Comparison of ENCODE assay signal across 28 mouse cellular contexts in genomic region chr6:49050677-49051410, GRCm38 (mm10). TPM values are rescaled to one million over a fixed set of nuclear protein-coding genes. Genes with fewer than 3 reads are reported as not detected.
A peak's percentile ranks its signal among the peaks of the same experiment; 100 is the strongest.
DNase-seq lines count a peak whose midpoint lies in the region; ATAC-seq lines count a peak whose summit lies in the region.
"Had no signal": no experiment of that assay in that cellular context is flagged by ENCODE, and none has a peak within 500 bp of the region (broad histone marks: within the 10 kb centered on the region; RNA-seq: fewer than 3 reads in every experiment).

No protein-coding gene starts in this region.

- H3K27me3 ChIP-seq in heart, embryonic 12.5 days (replicated peaks) = 0 out of 2 replicates have a peak, but pooled peaks cover 4% of the 10 kb centered on the region
- H3K27me3 ChIP-seq: forebrain, embryonic 15.5 days; heart, embryonic 15.5 days; hindbrain, embryonic 13.5 days had no signal

- ATAC-seq in heart, embryonic 12.5 days (ENCODE audit: insufficient number of reproducible peaks, low FRiP score) = no peak
- ATAC-seq in megakaryocyte progenitor cell, adult 5-6 weeks (replicated peaks; ENCODE audit: poor library complexity) = peak; percentile 84
- ATAC-seq: activated CD4-positive, CD25-positive, alpha-beta regulatory T cell, adult 4 months; forebrain, embryonic 15.5 days; hindbrain, embryonic 16.5 days had no signal

- H3K27ac ChIP-seq in heart, embryonic 12.5 days (ENCODE audit: poor library complexity, severe bottlenecking) = no peak overlapping the region
- H3K27ac ChIP-seq: embryonic facial prominence, embryonic 10.5 days; embryonic facial prominence, embryonic 13.5 days; forebrain, embryonic 12.5 days; forebrain, embryonic 15.5 days; heart, embryonic 15.5 days; hindbrain, embryonic 10.5 days; hindbrain, embryonic 13.5 days had no signal

- peak; percentile 35 for DNase-seq in heart, adult 11 months
- DNase-seq in retina, postnatal 1 day = peak; percentile 64
- DNase-seq in retina, embryonic 14.5 days (ENCODE audit: low spot score) = no peak
- DNase-seq in kidney, adult 9 months = no peak
- no peak for DNase-seq in urinary bladder, adult 18-20 months (ENCODE audit: low spot score in 2 of 2)
- DNase-seq: adrenal gland, postnatal 10 days; adrenal gland, postnatal 36 days; cerebellum, adult 11 months; cerebellum, adult 2 months; cerebellum, adult 9-11 months; cerebellum, postnatal 25 days; embryo, embryonic 11 days; gastrocnemius, postnatal 25 days; heart, postnatal 10 days; heart, postnatal 36 days had no signal

- H3K4me1 ChIP-seq in heart, embryonic 12.5 days (replicated peaks) = no peaks in the 10 kb centered on the region
- H3K4me1 ChIP-seq: heart, embryonic 15.5 days had no signal

- H3K4me3 ChIP-seq in heart, embryonic 12.5 days = no peak overlapping the region
- H3K4me3 ChIP-seq: embryonic facial prominence, embryonic 10.5 days; embryonic facial prominence, embryonic 13.5 days; erythroblast, embryonic 14.5 days; forebrain, embryonic 12.5 days; forebrain, embryonic 15.5 days; heart, embryonic 15.5 days; hindbrain, embryonic 10.5 days; hindbrain, embryonic 13.5 days had no signal

- 68% methylated on average over 11 of the region's 11 CpGs for WGBS in heart, embryonic 12.5 days

- no peak overlapping the region for H3K9ac ChIP-seq in heart, embryonic 12.5 days
- H3K9ac ChIP-seq: embryonic facial prominence, embryonic 13.5 days; forebrain, embryonic 12.5 days; forebrain, embryonic 15.5 days; heart, embryonic 15.5 days; hindbrain, embryonic 13.5 days had no signal

- no peak overlapping the region for H3K4me2 ChIP-seq in heart, embryonic 12.5 days
- H3K4me2 ChIP-seq: embryonic facial prominence, embryonic 13.5 days; forebrain, embryonic 12.5 days; forebrain, embryonic 15.5 days; heart, embryonic 11.5 days; heart, embryonic 15.5 days; hindbrain, embryonic 13.5 days had no signal

- peaks cover 4% of the 10 kb centered on the region for H3K9me3 ChIP-seq in heart, embryonic 12.5 days (replicated peaks)
- H3K9me3 ChIP-seq: embryonic facial prominence, embryonic 13.5 days; forebrain, embryonic 15.5 days; heart, embryonic 15.5 days; hindbrain, embryonic 13.5 days had no signal

- no peaks in the 10 kb centered on the region for H3K36me3 ChIP-seq in heart, embryonic 12.5 days
- H3K36me3 ChIP-seq: embryonic facial prominence, embryonic 10.5 days; embryonic facial prominence, embryonic 13.5 days; forebrain, embryonic 12.5 days; forebrain, embryonic 15.5 days; heart, embryonic 15.5 days; hindbrain, embryonic 10.5 days; hindbrain, embryonic 13.5 days had no signal

RNA-seq across cellular contexts. Expression of gene Gpnmb, which starts 14.5 kb away (rescaled TPM):
- polyA plus RNA-seq in heart, embryonic 12.5 days (2016; fragmentation: Nextera tagmentation; extraction: Ambion mirVana) = 0.40 and 0.49 TPM in 2 replicates
- total RNA-seq in megakaryocyte progenitor cell, adult 5-6 weeks (2015) = 0.32 TPM in 1 of 2 replicates, not detected in the other
- total RNA-seq in megakaryocyte progenitor cell, adult 5-6 weeks (2017) = 0.25 TPM in 1 of 2 replicates, not detected in the other

RNA-seq across cellular contexts. Expression of gene Malsu1, which starts 22.8 kb away (rescaled TPM):
- polyA plus RNA-seq in heart, embryonic 12.5 days (2016; fragmentation: Nextera tagmentation; extraction: Ambion mirVana) = 59.5 and 67.0 TPM in 2 replicates
- 35.0 and 48.5 TPM in 2 replicates for total RNA-seq in megakaryocyte progenitor cell, adult 5-6 weeks (2015)
- total RNA-seq in megakaryocyte progenitor cell, adult 5-6 weeks (2017) = 25.6 and 37.8 TPM in 2 replicates

Comparison
In these comparisons a context has a peak if more than half of its experiments do, and no peak if none do; other contexts are left out.
1. DNase-seq: peak in heart, adult 11 months (single experiment) and retina, postnatal 1 day (single experiment); none in retina, embryonic 14.5 days (single experiment), kidney, adult 9 months (single experiment) and urinary bladder, adult 18-20 months (0 of 2).